Mouse (Mus musculus): ENCODE measurements around the gene Gm36028. TPM values are rescaled to one million over a fixed set of nuclear protein-coding genes. Genes with fewer than 3 reads are reported as not detected.

The Gm36028 gene
- polyA plus RNA-seq, 1 experiment from 2014 or later = 0.20 TPM

- Histone ChIP-seq H3K4me2 (ENCODE audit: low read length) (no peak overlapping the region), H3K9ac (ENCODE audit: low read length) (no peak overlapping the region), H3K4me1 (ENCODE audit: control insufficient read depth, insufficient read depth, low read length) (no peaks in the 10 kb centered on the region), H3K9me3 (replicated peaks; ENCODE audit: control insufficient read depth, low read length) (no peaks in the 10 kb centered on the region), H3K4me3 (ENCODE audit: low read depth, low read length) (no peak overlapping the region), H3K27ac (ENCODE audit: low read depth, low read length) (no peak overlapping the region), H3K36me3 (ENCODE audit: control insufficient read depth, insufficient read depth, low read length) (no peaks in the 10 kb centered on the region), H3K27me3 (replicated peaks; ENCODE audit: control insufficient read depth, insufficient read depth, low read length) (no peaks in the 10 kb centered on the region)
- no peak for ATAC-seq
- 87% methylated on average over 5 of the region's 5 CpGs for WGBS
- DNase-seq (ENCODE audit: low spot score) = no peak
Measured at GRCm38 (mm10) chr16:37854593-37854992, 6.4 kb downstream of the Gm36028 start.

- H3K27me3 ChIP-seq (replicated peaks; ENCODE audit: control insufficient read depth, insufficient read depth, low read length) = no peaks in the 10 kb centered on the region
- no peak for DNase-seq (ENCODE audit: low spot score)
- WGBS = 77% methylated on average over 14 of the region's 14 CpGs
Measured at GRCm38 (mm10) chr16:37854054-37854453, 6.9 kb downstream of the Gm36028 start.

GRCm38 (mm10) chr16:37853279-37853678 lies 7.7 kb downstream of the Gm36028 start:
- Histone ChIP-seq H3K4me2 (ENCODE audit: low read length) (no peak overlapping the region), H3K9me3 (replicated peaks; ENCODE audit: control insufficient read depth, low read length) (no peaks in the 10 kb centered on the region), H3K27me3 (replicated peaks; ENCODE audit: control insufficient read depth, insufficient read depth, low read length) (no peaks in the 10 kb centered on the region), H3K9ac (ENCODE audit: low read length) (no peak overlapping the region), H3K4me3 (ENCODE audit: low read depth, low read length) (no peak overlapping the region), H3K36me3 (ENCODE audit: control insufficient read depth, insufficient read depth, low read length) (no peaks in the 10 kb centered on the region), H3K27ac (ENCODE audit: low read depth, low read length) (no peak overlapping the region), H3K4me1 (ENCODE audit: control insufficient read depth, insufficient read depth, low read length) (no peaks in the 10 kb centered on the region)
- 58% methylated on average over 9 of the region's 9 CpGs for WGBS
- ATAC-seq (no peak), DNase-seq (ENCODE audit: low spot score) (peak; percentile 52)

More at GRCm38 (mm10) chr16:37854054-37854453, 6.9 kb downstream of the Gm36028 start:
- no peak overlapping the region for H3K9ac ChIP-seq (ENCODE audit: low read length)
- H3K4me3 ChIP-seq (ENCODE audit: low read depth, low read length) = no peak overlapping the region
- no peak overlapping the region for H3K27ac ChIP-seq (ENCODE audit: low read depth, low read length)
- no peaks in the 10 kb centered on the region for H3K4me1 ChIP-seq (ENCODE audit: control insufficient read depth, insufficient read depth, low read length)
- H3K4me2 ChIP-seq (ENCODE audit: low read length) = no peak overlapping the region
- H3K36me3 ChIP-seq (ENCODE audit: control insufficient read depth, insufficient read depth, low read length) = no peaks in the 10 kb centered on the region
- no peak for ATAC-seq
- H3K9me3 ChIP-seq (replicated peaks; ENCODE audit: control insufficient read depth, low read length) = no peaks in the 10 kb centered on the region

GRCm38 (mm10) chr16:37851366-37851765 lies 9.6 kb downstream of the Gm36028 start:
- DNase-seq (ENCODE audit: low spot score) = no peak
- no peak for ATAC-seq
- Histone ChIP-seq H3K27ac (ENCODE audit: low read depth, low read length) (no peak overlapping the region), H3K4me3 (ENCODE audit: low read depth, low read length) (no peak overlapping the region), H3K36me3 (ENCODE audit: control insufficient read depth, insufficient read depth, low read length) (no peaks in the 10 kb centered on the region), H3K27me3 (replicated peaks; ENCODE audit: control insufficient read depth, insufficient read depth, low read length) (no peaks in the 10 kb centered on the region), H3K4me1 (ENCODE audit: control insufficient read depth, insufficient read depth, low read length) (no peaks in the 10 kb centered on the region), H3K9ac (ENCODE audit: low read length) (no peak overlapping the region), H3K9me3 (replicated peaks; ENCODE audit: control insufficient read depth, low read length) (no peaks in the 10 kb centered on the region), H3K4me2 (ENCODE audit: low read length) (no peak overlapping the region)
- 75% methylated on average over 5 of the region's 5 CpGs for WGBS

- H3K9ac ChIP-seq (ENCODE audit: low read length) = no peak overlapping the region
- 88% methylated on average over 3 of the region's 3 CpGs for WGBS
- no peaks in the 10 kb centered on the region for H3K4me1 ChIP-seq (ENCODE audit: control insufficient read depth, insufficient read depth, low read length)
- DNase-seq (ENCODE audit: low spot score) (no peak), ATAC-seq (no peak)
- H3K27me3 ChIP-seq (replicated peaks; ENCODE audit: control insufficient read depth, insufficient read depth, low read length) = no peaks in the 10 kb centered on the region
- no peak overlapping the region for H3K27ac ChIP-seq (ENCODE audit: low read depth, low read length)
- no peaks in the 10 kb centered on the region for H3K9me3 ChIP-seq (replicated peaks; ENCODE audit: control insufficient read depth, low read length)
- H3K4me3 ChIP-seq (ENCODE audit: low read depth, low read length) = no peak overlapping the region
- no peaks in the 10 kb centered on the region for H3K36me3 ChIP-seq (ENCODE audit: control insufficient read depth, insufficient read depth, low read length)
- no peak overlapping the region for H3K4me2 ChIP-seq (ENCODE audit: low read length)
Measured at GRCm38 (mm10) chr16:37847081-37847480, 13.9 kb downstream of the Gm36028 start.

- no peak for DNase-seq (ENCODE audit: low spot score)
Measured at GRCm38 (mm10) chr16:37845202-37845925, 15.6 kb downstream of the Gm36028 start.

GRCm38 (mm10) chr16:37843740-37844139 lies 17.2 kb downstream of the Gm36028 start:
- H3K27me3 ChIP-seq (replicated peaks; ENCODE audit: control insufficient read depth, insufficient read depth, low read length) = no peaks in the 10 kb centered on the region
- no peak overlapping the region for H3K4me2 ChIP-seq (ENCODE audit: low read length)
- H3K9me3 ChIP-seq (replicated peaks; ENCODE audit: control insufficient read depth, low read length) = no peaks in the 10 kb centered on the region
- no peaks in the 10 kb centered on the region for H3K36me3 ChIP-seq (ENCODE audit: control insufficient read depth, insufficient read depth, low read length)
- DNase-seq (ENCODE audit: low spot score) (no peak), ATAC-seq (no peak)
- H3K27ac ChIP-seq (ENCODE audit: low read depth, low read length) = no peak overlapping the region
- WGBS = 92% methylated on average over 12 of the region's 12 CpGs
- H3K4me1 ChIP-seq (ENCODE audit: control insufficient read depth, insufficient read depth, low read length) = no peaks in the 10 kb centered on the region
- no peak overlapping the region for H3K9ac ChIP-seq (ENCODE audit: low read length)
- no peak overlapping the region for H3K4me3 ChIP-seq (ENCODE audit: low read depth, low read length)

More at GRCm38 (mm10) chr16:37845202-37845925, 15.6 kb downstream of the Gm36028 start:
- 90% methylated on average over 7 of the region's 7 CpGs for WGBS
- no peaks in the 10 kb centered on the region for H3K27me3 ChIP-seq (replicated peaks; ENCODE audit: control insufficient read depth, insufficient read depth, low read length)
- H3K9me3 ChIP-seq (replicated peaks; ENCODE audit: control insufficient read depth, low read length) = no peaks in the 10 kb centered on the region
- no peaks in the 10 kb centered on the region for H3K4me1 ChIP-seq (ENCODE audit: control insufficient read depth, insufficient read depth, low read length)
- no peak overlapping the region for H3K27ac ChIP-seq (ENCODE audit: low read depth, low read length)
- no peak overlapping the region for H3K4me3 ChIP-seq (ENCODE audit: low read depth, low read length)
- H3K9ac ChIP-seq (ENCODE audit: low read length) = no peak overlapping the region
- no peak for ATAC-seq
- no peak overlapping the region for H3K4me2 ChIP-seq (ENCODE audit: low read length)
- no peaks in the 10 kb centered on the region for H3K36me3 ChIP-seq (ENCODE audit: control insufficient read depth, insufficient read depth, low read length)

- H3K4me2 ChIP-seq (ENCODE audit: low read length) = no peak overlapping the region
- H3K36me3 ChIP-seq (ENCODE audit: control insufficient read depth, insufficient read depth, low read length) = no peaks in the 10 kb centered on the region
- H3K4me3 ChIP-seq (ENCODE audit: low read depth, low read length) = no peak overlapping the region
- no peaks in the 10 kb centered on the region for H3K4me1 ChIP-seq (ENCODE audit: control insufficient read depth, insufficient read depth, low read length)
- DNase-seq (ENCODE audit: low spot score) (no peak), ATAC-seq (no peak)
- WGBS = 90% methylated on average over 2 of the region's 2 CpGs
- H3K27me3 ChIP-seq (replicated peaks; ENCODE audit: control insufficient read depth, insufficient read depth, low read length) = no peaks in the 10 kb centered on the region
- H3K9me3 ChIP-seq (replicated peaks; ENCODE audit: control insufficient read depth, low read length) = no peaks in the 10 kb centered on the region
- H3K9ac ChIP-seq (ENCODE audit: low read length) = no peak overlapping the region
- no peak overlapping the region for H3K27ac ChIP-seq (ENCODE audit: low read depth, low read length)
Measured at GRCm38 (mm10) chr16:37842439-37842838, 18.5 kb downstream of the Gm36028 start.

GRCm38 (mm10) chr16:37837571-37837970 lies 23.4 kb downstream of the Gm36028 start:
- DNase-seq (ENCODE audit: low spot score) = no peak
- Histone ChIP-seq H3K4me2 (ENCODE audit: low read length) (no peak overlapping the region), H3K27me3 (replicated peaks; ENCODE audit: control insufficient read depth, insufficient read depth, low read length) (no peaks in the 10 kb centered on the region), H3K27ac (ENCODE audit: low read depth, low read length) (no peak overlapping the region), H3K36me3 (ENCODE audit: control insufficient read depth, insufficient read depth, low read length) (peaks cover 17% of the 10 kb centered on the region; the same call in 1 of the 2 replicates), H3K9me3 (replicated peaks; ENCODE audit: control insufficient read depth, low read length) (no peaks in the 10 kb centered on the region), H3K4me1 (ENCODE audit: control insufficient read depth, insufficient read depth, low read length) (no peaks in the 10 kb centered on the region), H3K4me3 (ENCODE audit: low read depth, low read length) (no peak overlapping the region), H3K9ac (ENCODE audit: low read length) (no peak overlapping the region)
- WGBS = 75% methylated on average over 3 of the region's 3 CpGs
- no peak for ATAC-seq

Data from forebrain, embryonic 14.5 days (tissue).